In the genomic region with DNA sequence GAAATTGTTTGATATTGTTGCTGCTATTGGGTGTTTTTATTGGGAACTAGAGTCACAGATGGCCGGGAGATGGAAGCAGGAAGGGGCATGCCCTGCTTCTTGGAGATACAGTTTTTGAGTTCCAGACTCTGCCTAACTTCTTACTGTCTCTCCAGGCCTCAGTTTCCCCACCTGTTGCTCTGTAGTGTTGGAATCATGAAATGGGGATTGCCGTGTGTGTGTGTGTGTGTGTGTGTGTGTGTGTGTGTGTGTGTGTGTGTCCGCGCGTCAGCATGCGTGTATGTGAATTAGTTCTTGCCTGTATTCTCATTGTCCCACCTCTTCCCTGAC, we compare ENCODE assay signal across 10 mouse cellular contexts. TPM values are rescaled to one million over a fixed set of nuclear protein-coding genes. Genes with fewer than 3 reads are reported as not detected.
DNase-seq lines count a peak whose midpoint lies in the region; ATAC-seq and TF ChIP-seq lines count a peak whose summit lies in the region.
"Had no signal": no experiment of that assay in that cellular context is flagged by ENCODE, and none has a peak within 500 bp of the region (broad histone marks: within the 10 kb centered on the region; RNA-seq: fewer than 3 reads in every experiment).

No protein-coding gene starts in this region.

- H3K9me3 ChIP-seq in megakaryocyte, embryonic 14.5 days: peaks cover 14% of the 10 kb centered on the region
- H3K9me3 ChIP-seq in hindbrain, embryonic 10.5 days: no peaks in the 10 kb centered on the region
- H3K9me3 ChIP-seq in midbrain, postnatal 0 days (ENCODE audit: low read length): no peaks in the 10 kb centered on the region

- peaks cover 53% of the 10 kb centered on the region for H3K4me1 ChIP-seq in megakaryocyte, embryonic 14.5 days
- peaks cover 55% of the 10 kb centered on the region for H3K4me1 ChIP-seq in hindbrain, embryonic 10.5 days (replicated peaks)
- peaks cover 19% of the 10 kb centered on the region for H3K4me1 ChIP-seq in midbrain, postnatal 0 days (ENCODE audit: insufficient read depth, low read length)

- no peak for TF ChIP-seq CTCF in gastrocnemius, adult 2 months (IDR thresholded peaks at IDR 0.05)
- TF ChIP-seq CTCF in midbrain, postnatal 0 days (IDR thresholded peaks at IDR 0.05): no peak

- H3K27me3 ChIP-seq in megakaryocyte, embryonic 14.5 days (replicated peaks): peaks cover 53% of the 10 kb centered on the region
- H3K27me3 ChIP-seq in hindbrain, embryonic 10.5 days (ENCODE audit: insufficient read depth, poor library complexity, severe bottlenecking): peaks cover 80% of the 10 kb centered on the region
- peaks cover 53% of the 10 kb centered on the region for H3K27me3 ChIP-seq in midbrain, postnatal 0 days (ENCODE audit: insufficient read depth, low read length)

- 34% methylated on average over 6 of the region's 6 CpGs for WGBS in hindbrain, embryonic 10.5 days
- WGBS in midbrain, postnatal 0 days: 28% methylated on average over 6 of the region's 6 CpGs

- peak overlapping the region; percentile 98 for H3K4me2 ChIP-seq in midbrain, postnatal 0 days (ENCODE audit: low read depth, low read length, poor library complexity, severe bottlenecking)

- ATAC-seq in megakaryocyte, adult 5-6 weeks (ENCODE audit: poor library complexity, severe bottlenecking): no peak
- ATAC-seq in midbrain, postnatal 0 days (ENCODE audit: low FRiP score): no peak

- no peak overlapping the region for H3K9ac ChIP-seq in midbrain, postnatal 0 days (replicated peaks; ENCODE audit: low read length, poor library complexity, severe bottlenecking)

- no peak for DNase-seq in gastrocnemius, adult 2 months
- DNase-seq in gastrocnemius, adult 18-20 months (ENCODE audit: low spot score): no peak
- no peak for DNase-seq in hindbrain, embryonic 10.5 days (ENCODE audit: low spot score)
- no peak for DNase-seq in midbrain, postnatal 0 days (ENCODE audit: low spot score)
- no peak for DNase-seq in MN1 (ENCODE audit: low spot score)
- no peak for DNase-seq in embryo, embryonic 9.5 days (ENCODE audit: extremely low spot score)
- DNase-seq: lung, adult 18-20 months had no signal

- no peak overlapping the region for H3K27ac ChIP-seq in gastrocnemius, adult 2 months
- H3K27ac ChIP-seq in hindbrain, embryonic 10.5 days: no peak overlapping the region
- H3K27ac ChIP-seq in midbrain, postnatal 0 days (ENCODE audit: low read depth, low read length): no peak overlapping the region

- intact Hi-C loops in gastrocnemius, adult 2 months (cut with DNase I): loop anchor here (5.0 to 10.0 kb wide), 3 partner anchors 108 to 635 kb away; no protein-coding TSS in a partner anchor

- H3K4me3 ChIP-seq in gastrocnemius, adult 2 months: peak overlapping the region; percentile 77
- H3K4me3 ChIP-seq in megakaryocyte, embryonic 14.5 days (replicated peaks): peak overlapping the region; percentile 93
- H3K4me3 ChIP-seq in hindbrain, embryonic 10.5 days: peak overlapping the region; percentile 69; the same call in 1 of the 2 replicates
- peak overlapping the region; percentile 52 for H3K4me3 ChIP-seq in midbrain, postnatal 0 days (ENCODE audit: low read depth, low read length)

- H3K36me3 ChIP-seq in megakaryocyte, embryonic 14.5 days (replicated peaks; ENCODE audit: low read length): peaks cover 9% of the 10 kb centered on the region
- no peaks in the 10 kb centered on the region; the same call in 1 of the 2 replicates for H3K36me3 ChIP-seq in hindbrain, embryonic 10.5 days
- no peaks in the 10 kb centered on the region for H3K36me3 ChIP-seq in midbrain, postnatal 0 days (ENCODE audit: insufficient read depth, low read length)

RNA-seq across cellular contexts. Expression of gene Egr2, which starts 4.1 kb away (rescaled TPM):
- total RNA-seq in gastrocnemius, adult 2 months (2021): 1 to 10 TPM in 1 of 2 experiments, under 1 TPM in 1; 0.31 to 1.2 TPM
- total RNA-seq in gastrocnemius, adult 18-20 months (2021): 1 to 10 TPM in 1 of 2 experiments, under 1 TPM in 1; 0.91 to 2.1 TPM
- polyA plus RNA-seq in megakaryocyte, embryonic 14.5 days (2012; ENCODE audit: insufficient read depth, low replicate concordance): 0.55 and 3.9 TPM in 2 replicates
- total RNA-seq in megakaryocyte, adult 5-6 weeks (2015): 1.0 and 1.2 TPM in 2 replicates
- total RNA-seq in megakaryocyte, adult 5-6 weeks (2017): 1.4 and 13.3 TPM in 2 replicates
- 0.56 and 2.0 TPM in 2 replicates for polyA plus RNA-seq in hindbrain, embryonic 10.5 days (2016; fragmentation: Nextera tagmentation; extraction: Ambion mirVana)
- 0.57 and 0.60 TPM in 2 replicates for total RNA-seq in midbrain, postnatal 0 days (2014; rRNA removed)
- 0.35 and 0.60 TPM in 2 replicates for polyA plus RNA-seq in midbrain, postnatal 0 days (2015; fragmentation: Nextera tagmentation; extraction: Ambion mirVana)
- polyA plus RNA-seq: intestine, embryonic 14.5 days had no signal

RNA-seq across cellular contexts. Expression of gene Ado, which starts 9.4 kb away (rescaled TPM):
- total RNA-seq in gastrocnemius, adult 2 months (2021): 10 to 100 TPM; 26.6 to 29.5 TPM
- 10 to 100 TPM; 22.8 to 25.1 TPM for total RNA-seq in gastrocnemius, adult 18-20 months (2021)
- 9.0 and 19.8 TPM in 2 replicates for polyA plus RNA-seq in megakaryocyte, embryonic 14.5 days (2012; ENCODE audit: insufficient read depth, low replicate concordance)
- total RNA-seq in megakaryocyte, adult 5-6 weeks (2015): 11.0 and 12.7 TPM in 2 replicates
- 13.2 and 16.3 TPM in 2 replicates for total RNA-seq in megakaryocyte, adult 5-6 weeks (2017)
- polyA plus RNA-seq in hindbrain, embryonic 10.5 days (2016; fragmentation: Nextera tagmentation; extraction: Ambion mirVana): 69.4 and 80.9 TPM in 2 replicates
- total RNA-seq in midbrain, postnatal 0 days (2014; rRNA removed): 56.2 and 58.5 TPM in 2 replicates
- polyA plus RNA-seq in midbrain, postnatal 0 days (2015; fragmentation: Nextera tagmentation; extraction: Ambion mirVana): 50.9 and 53.5 TPM in 2 replicates
